Mouse (Mus musculus): ENCODE measurements around the gene Gde1. TPM values are rescaled to one million over a fixed set of nuclear protein-coding genes. Genes with fewer than 3 reads are reported as not detected.

Gene Gde1
- 70.1 and 74.6 TPM in 2 replicates for polyA plus RNA-seq (2016; fragmentation: Nextera tagmentation; extraction: Ambion mirVana)

- no peaks in the 10 kb centered on the region for H3K9me3 ChIP-seq (replicated peaks)
- peak within 1 kb of the TSS; percentile 87 for H3K9ac ChIP-seq
- WGBS = under 1% methylated on average over 66 of the region's 66 CpGs
- H3K27me3 ChIP-seq (replicated peaks) = no peaks in the 10 kb centered on the region
- H3K4me3 ChIP-seq = peak within 1 kb of the TSS; percentile 86
- H3K36me3 ChIP-seq = peaks cover 5% of the 10 kb centered on the region; the same call in 1 of the 2 replicates
- peaks cover 25% of the 10 kb centered on the region for H3K4me1 ChIP-seq (replicated peaks)
- ATAC-seq (ENCODE audit: insufficient number of reproducible peaks, low FRiP score) = peak; percentile 92
- H3K27ac ChIP-seq (ENCODE audit: poor library complexity, severe bottlenecking) = peak within 1 kb of the TSS; percentile 75
- H3K4me2 ChIP-seq = peak within 1 kb of the TSS; percentile 95
Observed at GRCm38 (mm10) chr7:118705101-118705961, at the start of gene Gde1. Gene Gde1, minus strand, starts transcription at chr7:118705778.

GRCm38 (mm10) chr7:118751625-118752024, 46.0 kb upstream of the Gde1 start:
- H3K4me2 ChIP-seq = no peak overlapping the region
- peaks cover 90% of the 10 kb centered on the region for H3K36me3 ChIP-seq
- no peak for ATAC-seq (ENCODE audit: insufficient number of reproducible peaks, low FRiP score)
- H3K27me3 ChIP-seq (replicated peaks) = no peaks in the 10 kb centered on the region
- no peaks in the 10 kb centered on the region for H3K4me1 ChIP-seq (replicated peaks)
- H3K9ac ChIP-seq = no peak overlapping the region
- H3K4me3 ChIP-seq = no peak overlapping the region
- 78% methylated on average over 7 of the region's 7 CpGs for WGBS
- H3K9me3 ChIP-seq (replicated peaks) = no peaks in the 10 kb centered on the region; the same call in 1 of the 2 replicates
- no peak overlapping the region for H3K27ac ChIP-seq (ENCODE audit: poor library complexity, severe bottlenecking)

- no peak for ATAC-seq (ENCODE audit: insufficient number of reproducible peaks, low FRiP score)
- Histone ChIP-seq H3K27me3 (replicated peaks) (no peaks in the 10 kb centered on the region), H3K9me3 (replicated peaks) (no peaks in the 10 kb centered on the region; the same call in 1 of the 2 replicates), H3K9ac (no peak overlapping the region), H3K36me3 (peaks cover 91% of the 10 kb centered on the region), H3K4me1 (replicated peaks) (no peaks in the 10 kb centered on the region), H3K27ac (ENCODE audit: poor library complexity, severe bottlenecking) (no peak overlapping the region), H3K4me3 (no peak overlapping the region), H3K4me2 (no peak overlapping the region)
- 83% methylated on average over 8 of the region's 8 CpGs for WGBS
Observed at GRCm38 (mm10) chr7:118749706-118750105, 44.1 kb upstream of the Gde1 start.

GRCm38 (mm10) chr7:118747891-118748672, 42.5 kb upstream of the Gde1 start:
- Histone ChIP-seq H3K4me3 (no peak overlapping the region), H3K36me3 (peaks cover 88% of the 10 kb centered on the region), H3K4me2 (no peak overlapping the region), H3K27me3 (replicated peaks) (no peaks in the 10 kb centered on the region), H3K27ac (ENCODE audit: poor library complexity, severe bottlenecking) (no peak overlapping the region), H3K9me3 (replicated peaks) (no peaks in the 10 kb centered on the region), H3K4me1 (replicated peaks) (no peaks in the 10 kb centered on the region), H3K9ac (no peak overlapping the region)
- WGBS = 86% methylated on average over 12 of the region's 12 CpGs
- ATAC-seq (ENCODE audit: insufficient number of reproducible peaks, low FRiP score) = no peak

- ATAC-seq (ENCODE audit: insufficient number of reproducible peaks, low FRiP score) = no peak
- no peak overlapping the region for H3K4me2 ChIP-seq
- no peaks in the 10 kb centered on the region for H3K27me3 ChIP-seq (replicated peaks)
- no peak overlapping the region for H3K27ac ChIP-seq (ENCODE audit: poor library complexity, severe bottlenecking)
- H3K4me3 ChIP-seq = no peak overlapping the region
- peaks cover 17% of the 10 kb centered on the region for H3K4me1 ChIP-seq (replicated peaks)
- H3K9me3 ChIP-seq (replicated peaks) = no peaks in the 10 kb centered on the region
- WGBS = 91% methylated on average over 5 of the region's 5 CpGs
- H3K9ac ChIP-seq = no peak overlapping the region
- peaks cover 59% of the 10 kb centered on the region for H3K36me3 ChIP-seq
Observed at GRCm38 (mm10) chr7:118744766-118745165, 39.2 kb upstream of the Gde1 start.

GRCm38 (mm10) chr7:118742278-118742677, 36.7 kb upstream of the Gde1 start:
- 64% methylated on average over 6 of the region's 6 CpGs for WGBS
- H3K4me1 ChIP-seq (replicated peaks) = peaks cover 17% of the 10 kb centered on the region
- no peak overlapping the region for H3K9ac ChIP-seq
- H3K36me3 ChIP-seq = peaks cover 34% of the 10 kb centered on the region
- H3K9me3 ChIP-seq (replicated peaks) = no peaks in the 10 kb centered on the region
- no peak overlapping the region for H3K27ac ChIP-seq (ENCODE audit: poor library complexity, severe bottlenecking)
- H3K4me3 ChIP-seq = no peak overlapping the region
- ATAC-seq (ENCODE audit: insufficient number of reproducible peaks, low FRiP score) = no peak
- no peaks in the 10 kb centered on the region for H3K27me3 ChIP-seq (replicated peaks)
- H3K4me2 ChIP-seq = no peak overlapping the region

- peaks cover 19% of the 10 kb centered on the region for H3K36me3 ChIP-seq
- peak overlapping the region; percentile 81 for H3K4me3 ChIP-seq
- peak overlapping the region; percentile 76 for H3K4me2 ChIP-seq
- H3K27ac ChIP-seq (ENCODE audit: poor library complexity, severe bottlenecking) = peak overlapping the region; percentile 13; the same call in 1 of the 2 replicates
- H3K9ac ChIP-seq = peak overlapping the region; percentile 78
- 3% methylated on average over 41 of the region's 41 CpGs for WGBS
- no peaks in the 10 kb centered on the region for H3K9me3 ChIP-seq (replicated peaks)
- no peaks in the 10 kb centered on the region for H3K27me3 ChIP-seq (replicated peaks)
- ATAC-seq (ENCODE audit: insufficient number of reproducible peaks, low FRiP score) = peak; percentile 96
- H3K4me1 ChIP-seq (replicated peaks) = peaks cover 17% of the 10 kb centered on the region
Observed at GRCm38 (mm10) chr7:118740532-118741338, 35.2 kb upstream of the Gde1 start.

- peak within 1 kb of the TSS; percentile 13; the same call in 1 of the 2 replicates for H3K27ac ChIP-seq (ENCODE audit: poor library complexity, severe bottlenecking)
- peaks cover 17% of the 10 kb centered on the region for H3K4me1 ChIP-seq (replicated peaks)
- peak within 1 kb of the TSS; percentile 76 for H3K4me2 ChIP-seq
- H3K9me3 ChIP-seq (replicated peaks) = no peaks in the 10 kb centered on the region
- peak within 1 kb of the TSS; percentile 78 for H3K9ac ChIP-seq
- no peaks in the 10 kb centered on the region for H3K27me3 ChIP-seq (replicated peaks)
- ATAC-seq (ENCODE audit: insufficient number of reproducible peaks, low FRiP score) = peak; percentile 86
- H3K4me3 ChIP-seq = peak within 1 kb of the TSS; percentile 81
- H3K36me3 ChIP-seq = peaks cover 12% of the 10 kb centered on the region
- WGBS = 3% methylated on average over 15 of the region's 16 CpGs
Observed at GRCm38 (mm10) chr7:118739975-118740531, 34.5 kb upstream of the Gde1 start, which contains the start of gene Vps35l. Gene Vps35l, plus strand, starts transcription at chr7:118740226.

- Histone ChIP-seq H3K4me3 (no peak overlapping the region), H3K36me3 (peaks cover 3% of the 10 kb centered on the region), H3K27me3 (replicated peaks) (no peaks in the 10 kb centered on the region), H3K4me2 (no peak overlapping the region), H3K4me1 (replicated peaks) (peaks cover 17% of the 10 kb centered on the region), H3K9me3 (replicated peaks) (no peaks in the 10 kb centered on the region), H3K27ac (ENCODE audit: poor library complexity, severe bottlenecking) (no peak overlapping the region), H3K9ac (no peak overlapping the region)
- WGBS = 79% methylated on average over 1 of the region's 1 CpGs
- ATAC-seq (ENCODE audit: insufficient number of reproducible peaks, low FRiP score) = no peak
Observed at GRCm38 (mm10) chr7:118738730-118739129, 33.2 kb upstream of the Gde1 start.

- ATAC-seq (ENCODE audit: insufficient number of reproducible peaks, low FRiP score) = no peak
- Histone ChIP-seq H3K9ac (no peak overlapping the region), H3K27ac (ENCODE audit: poor library complexity, severe bottlenecking) (no peak overlapping the region), H3K9me3 (replicated peaks) (no peaks in the 10 kb centered on the region), H3K4me2 (no peak overlapping the region), H3K4me3 (no peak overlapping the region), H3K27me3 (replicated peaks) (no peaks in the 10 kb centered on the region), H3K36me3 (peaks cover 37% of the 10 kb centered on the region), H3K4me1 (replicated peaks) (no peaks in the 10 kb centered on the region)
- WGBS = 89% methylated on average over 13 of the region's 13 CpGs
Observed at GRCm38 (mm10) chr7:118733225-118733624, 27.6 kb upstream of the Gde1 start.
